Mouse (Mus musculus) CH12.LX (cell line): ENCODE results near the gene Hexim2. TPM values are rescaled to one million over a fixed set of nuclear protein-coding genes. Genes with fewer than 3 reads are reported as not detected.

ENCODE experiments used
- DNase-seq: peaks from one replicate; pipeline ENCODE4 v3.0.0-alpha.2; 2013; ENCODE audit errors: extremely low read depth
- H3K27ac ChIP-seq: 2 replicates; pipeline ENCODE4 v1.5.1; 2012; ENCODE audit warnings: low read depth, mild to moderate bottlenecking, control low read depth, moderate library complexity; ENCODE audit not compliant: insufficient read depth
- H3K27me3 ChIP-seq: replicated peaks from 2 replicates; pipeline ENCODE3; 2012; ENCODE audit warnings: inconsistent platforms
- H3K36me3 ChIP-seq, 2 experiments: replicated peaks in 1 of 2; 2 replicates each; pipeline versions ENCODE3 to v1.6.1; 2012; ENCODE audit warnings: inconsistent platforms in 1 of 2, low read length in 1 of 2, mild to moderate bottlenecking in 1 of 2, mixed read lengths in 1 of 2, moderate library complexity in 1 of 2; ENCODE audit not compliant: control insufficient read depth in 1 of 2, insufficient read depth in 1 of 2
- H3K4me1 ChIP-seq, 2 experiments: 2 replicates each; pipeline ENCODE4 v1.6.1; 2012; ENCODE audit warnings: inconsistent platforms in 1 of 2, moderate library complexity in 1 of 2; ENCODE audit not compliant: insufficient read depth in 2 of 2, control insufficient read depth in 1 of 2
- H3K4me2 ChIP-seq: 2 replicates; pipeline ENCODE4 v1.6.1; 2012; ENCODE audit warnings: low read depth, mild to moderate bottlenecking, control low read depth; ENCODE audit not compliant: poor library complexity, insufficient read depth, severe bottlenecking
- H3K4me3 ChIP-seq, 3 experiments: fragments of 150-350 bp in 1 of 3; sonication (generic) in 1 of 3; replicated peaks in 1 of 3; 2 replicates each; pipeline versions ENCODE3 to v1.5.1; 2011 to 2012; ENCODE audit warnings: low read depth in 2 of 3, low read length in 2 of 3, mild to moderate bottlenecking in 2 of 3, moderate library complexity in 2 of 3, control low read depth in 1 of 3, improper control_type of control experiment in 1 of 3, inconsistent platforms in 1 of 3, mixed read lengths in 1 of 3; ENCODE audit not compliant: poor library complexity in 1 of 3
- H3K79me2 ChIP-seq: replicated peaks from 2 replicates; pipeline ENCODE4 v1.6.1; 2012; ENCODE audit warnings: mild to moderate bottlenecking, moderate library complexity; ENCODE audit not compliant: control insufficient read depth, poor library complexity, insufficient read depth, severe bottlenecking; ENCODE audit errors: extremely low read depth
- H3K9ac ChIP-seq: 2 replicates; pipeline ENCODE4 v1.6.1; 2012; ENCODE audit warnings: low read depth, mild to moderate bottlenecking, control low read depth, moderate library complexity; ENCODE audit not compliant: insufficient read depth
- H3K9me3 ChIP-seq: replicated peaks from 2 replicates; pipeline ENCODE3; 2012; ENCODE audit warnings: low read length, inconsistent platforms, mixed read lengths
- BHLHE40 ChIP-seq: IDR thresholded peaks from 2 replicates; pipeline ENCODE4 v1.6.1; 2011; ENCODE audit warnings: mild to moderate bottlenecking, low read depth, low read length, improper control_type of control experiment
- CHD2 ChIP-seq: IDR thresholded peaks from 2 replicates; pipeline ENCODE4 v1.6.1; 2011; ENCODE audit warnings: low read length, improper control_type of control experiment
- E2F4 ChIP-seq: IDR thresholded peaks from 2 replicates; pipeline ENCODE4 v1.6.1; 2011; ENCODE audit warnings: low read depth, low read length, improper control_type of control experiment; ENCODE audit not compliant: insufficient replicate concordance
- EP300 ChIP-seq: IDR thresholded peaks from 2 replicates; pipeline ENCODE4 v1.6.1; 2011; ENCODE audit warnings: low read length, improper control_type of control experiment
- ETS1 ChIP-seq: conservative IDR thresholded peaks from 2 replicates; pipeline ENCODE4 v1.6.1; 2012; ENCODE audit warnings: low read depth, mild to moderate bottlenecking, inconsistent platforms, low read length, improper control_type of control experiment, moderate library complexity
- GABPA ChIP-seq: IDR thresholded peaks from 2 replicates; pipeline ENCODE4 v1.6.1; 2012; ENCODE audit warnings: low read depth, low read length, improper control_type of control experiment, inconsistent platforms; ENCODE audit not compliant: insufficient replicate concordance
- IRF4 ChIP-seq: IDR thresholded peaks from 2 replicates; pipeline ENCODE4 v1.6.1; 2014; ENCODE audit warnings: low read depth, mild to moderate bottlenecking, inconsistent platforms, low read length, improper control_type of control experiment
- JUN ChIP-seq: IDR thresholded peaks from 2 replicates; pipeline ENCODE4 v1.6.1; 2011; ENCODE audit warnings: low read depth, mild to moderate bottlenecking, low read length, improper control_type of control experiment, moderate library complexity; ENCODE audit not compliant: insufficient read depth
- KAT2A ChIP-seq: IDR thresholded peaks from 2 replicates; pipeline ENCODE4 v1.6.1; 2012; ENCODE audit warnings: low read length, improper control_type of control experiment, inconsistent platforms; ENCODE audit not compliant: insufficient replicate concordance
- MAFK ChIP-seq: IDR thresholded peaks from 2 replicates; pipeline ENCODE4 v1.6.1; 2011; ENCODE audit warnings: low read length, improper control_type of control experiment; ENCODE audit not compliant: insufficient replicate concordance
- MAZ ChIP-seq: IDR thresholded peaks from 2 replicates; pipeline ENCODE4 v1.6.1; 2012; ENCODE audit warnings: low read depth, mild to moderate bottlenecking, inconsistent platforms, low read length, improper control_type of control experiment, moderate library complexity
- MEF2A ChIP-seq: IDR thresholded peaks from 2 replicates; pipeline ENCODE4 v1.6.1; 2014; ENCODE audit warnings: low read depth, mild to moderate bottlenecking, inconsistent platforms, low read length, improper control_type of control experiment, borderline replicate concordance
- MXI1 ChIP-seq: IDR thresholded peaks from 2 replicates; pipeline ENCODE4 v1.6.1; 2011; ENCODE audit warnings: mild to moderate bottlenecking, low read depth, low read length, improper control_type of control experiment
- MYC ChIP-seq: IDR thresholded peaks from 2 replicates; pipeline ENCODE4 v1.6.1; 2011; ENCODE audit warnings: low read depth, mild to moderate bottlenecking, improper control_type of control experiment, low read length
- NELFE ChIP-seq: IDR thresholded peaks from 2 replicates; pipeline ENCODE4 v1.6.1; 2011; ENCODE audit warnings: low read depth, low read length, improper control_type of control experiment
- NRF1 ChIP-seq: IDR thresholded peaks from 2 replicates; pipeline ENCODE4 v1.6.1; 2014; ENCODE audit warnings: low read depth, mild to moderate bottlenecking, inconsistent platforms, low read length, improper control_type of control experiment, moderate library complexity
- PAX5 ChIP-seq: IDR thresholded peaks from 2 replicates; pipeline ENCODE4 v1.6.1; 2012; ENCODE audit warnings: low read length, inconsistent platforms, mixed read lengths
- POLR2A ChIP-seq: IDR thresholded peaks from 2 replicates; pipeline ENCODE4 v1.6.1; 2011; ENCODE audit warnings: low read depth, mild to moderate bottlenecking, improper control_type of control experiment, low read length
- POLR2AphosphoS2 ChIP-seq: IDR thresholded peaks from 2 replicates; pipeline ENCODE4 v1.6.1; 2011; ENCODE audit warnings: low read depth, low read length, improper control_type of control experiment
- TBP ChIP-seq: conservative IDR thresholded peaks from 2 replicates; pipeline ENCODE4 v1.6.1; 2011; ENCODE audit warnings: low read depth, low read length, improper control_type of control experiment
- TCF12 ChIP-seq: IDR thresholded peaks from 2 replicates; pipeline ENCODE4 v1.6.1; 2014; ENCODE audit warnings: low read depth, mild to moderate bottlenecking, inconsistent platforms, low read length, improper control_type of control experiment
- UBTF ChIP-seq: IDR thresholded peaks from 2 replicates; pipeline ENCODE4 v1.6.1; 2012; ENCODE audit warnings: low read depth, mild to moderate bottlenecking, inconsistent platforms, low read length, improper control_type of control experiment, moderate library complexity
- USF1 ChIP-seq: IDR thresholded peaks from 2 replicates; pipeline ENCODE4 v1.6.1; 2014; ENCODE audit warnings: low read depth, mild to moderate bottlenecking, inconsistent platforms, low read length, improper control_type of control experiment
- USF2 ChIP-seq: conservative IDR thresholded peaks from 2 replicates; pipeline ENCODE4 v1.6.1; 2011; ENCODE audit warnings: low read depth, low read length, improper control_type of control experiment
- ZC3H11A ChIP-seq: IDR thresholded peaks from 2 replicates; pipeline ENCODE4 v1.6.1; 2012; ENCODE audit warnings: low read depth, mild to moderate bottlenecking, inconsistent platforms, low read length, improper control_type of control experiment
- ZNF384 ChIP-seq: IDR thresholded peaks from 2 replicates; pipeline ENCODE4 v1.6.1; 2012; ENCODE audit warnings: low read depth, low read length, improper control_type of control experiment, inconsistent platforms
- dilution Hi-C: fragments of 300-500 bp; cut with MboI; formaldehyde crosslinking; loops from 2 replicates; pipeline ENCODE4 v1.14.3; 2020; ENCODE audit warnings: low sequenced_read_pairs; ENCODE audit not compliant: extremely low pct_unique_long_range_greater_than_20kb, extremely low pct_ligation_motif_present
- in situ Hi-C: fragments of 300-500 bp; cut with MboI; formaldehyde crosslinking; loops from 3 replicates; pipeline ENCODE4 v1.14.3; 2019; ENCODE audit warnings: low sequenced_read_pairs, low pct_ligation_motif_present, low pct_unique_long_range_greater_than_20kb, mixed read lengths
- polyA plus RNA-seq: library from polyadenylated mRNA; unstranded; fragments of >175 nt; gene quantifications from 2 replicates; pipeline ENCODE4 v1.2.1, GENCODE M21; 2012; ENCODE audit warnings: low read depth; ENCODE audit not compliant: insufficient read length
- total RNA-seq, 2 experiments: library from RNA; depleted of rRNA; stranded (reverse); fragments of 300-350 nt in 1 of 2; fragments of >200 nt in 1 of 2; gene quantifications; 2 replicates each; pipeline ENCODE4 v1.2.3; 2012 to 2014

The Hexim2 gene
- total and polyA plus RNA-seq, 3 experiments: 27.0 to 33.3 (median 28.8) TPM

GRCm38 (mm10) chr11:103171703-103172391, 39.6 kb downstream of the Hexim2 start (continued):
- TF ChIP-seq ZC3H11A (no peak), USF1 (no peak), MXI1 (peak; percentile 82), CHD2 (peak; percentile 51; the same call in 1 of the 2 replicates), KAT2A (0 out of 2 replicates have a peak, but pooled peaks have one; percentile 37), TBP (peak; percentile 55; the same call in 1 of the 2 replicates), EP300 (peak; percentile 85), POLR2AphosphoS2 (no peak), MEF2A (peak; percentile 65), JUN (no peak), POLR2A (no peak; the same call in none of the 2 replicates)

- peaks cover 22 to 80% of the 10 kb centered on the region in 2 experiments for H3K4me1 ChIP-seq
- TF ChIP-seq POLR2A (peak; percentile 64), MYC (0 out of 2 replicates have a peak, but pooled peaks have one; percentile 13), MXI1 (no peak), ETS1 (no peak), PAX5 (no peak), ZNF384 (no peak), BHLHE40 (no peak), IRF4 (no peak), MEF2A (peak; percentile 5; the same call in 1 of the 2 replicates), TBP (no peak), MAZ (no peak), E2F4 (no peak), NRF1 (peak; percentile 4; the same call in 1 of the 2 replicates), USF2 (no peak), GABPA (no peak), JUN (no peak), MAFK (no peak), TCF12 (peak; percentile 12; the same call in 1 of the 2 replicates), UBTF (peak; percentile 6; the same call in 1 of the 2 replicates), USF1 (no peak), ZC3H11A (no peak), NELFE (peak; percentile 6; the same call in 1 of the 2 replicates)
- dilution Hi-C loops (no loop called here), in situ Hi-C loops (loop anchor here (5.0 to 25.0 kb wide), 3 partner anchors 100 to 390 kb away; no protein-coding TSS in a partner anchor)
- peak overlapping the region; percentile 93 for H3K4me2 ChIP-seq
- H3K27me3 ChIP-seq: no peaks in the 10 kb centered on the region
- peaks cover 46% of the 10 kb centered on the region for H3K79me2 ChIP-seq
- peak; percentile 20 for DNase-seq
- no peaks in the 10 kb centered on the region for H3K36me3 ChIP-seq
- no peaks in the 10 kb centered on the region for H3K9me3 ChIP-seq
- H3K9ac ChIP-seq: peak overlapping the region; percentile 58
- peak overlapping the region; percentile 99 for H3K27ac ChIP-seq
- H3K4me3 ChIP-seq: peak overlapping the region; percentile 69 to 79 (median 78)
These were observed 40.3 kb downstream of the Hexim2 start for GRCm38 (mm10) chr11:103172392-103173040.
